Mouse (Mus musculus): ENCODE measurements around the gene Arrdc5.

GRCm38 (mm10) chr17:56276643-56277566 is 23.2 kb downstream of the Arrdc5 start, which contains the start of gene Ticam1:
- TF ChIP-seq POLR2A (IDR thresholded peaks at IDR 0.05; ENCODE audit: low read depth, low read length) (peak; percentile 40), CTCF (conservative IDR thresholded peaks at IDR 0.05; ENCODE audit: insufficient read depth, insufficient read length, low read depth, low read length) (no peak)
